Mouse (Mus musculus): ENCODE data around the gene Cabin1. TPM values are rescaled to one million over a fixed set of nuclear protein-coding genes. Genes with fewer than 3 reads are reported as not detected.
A peak's percentile ranks its signal among the peaks of the same experiment; 100 is the strongest.

Gene Cabin1
- polyA plus RNA-seq, 1 experiment = 19.7 TPM

DNA sequence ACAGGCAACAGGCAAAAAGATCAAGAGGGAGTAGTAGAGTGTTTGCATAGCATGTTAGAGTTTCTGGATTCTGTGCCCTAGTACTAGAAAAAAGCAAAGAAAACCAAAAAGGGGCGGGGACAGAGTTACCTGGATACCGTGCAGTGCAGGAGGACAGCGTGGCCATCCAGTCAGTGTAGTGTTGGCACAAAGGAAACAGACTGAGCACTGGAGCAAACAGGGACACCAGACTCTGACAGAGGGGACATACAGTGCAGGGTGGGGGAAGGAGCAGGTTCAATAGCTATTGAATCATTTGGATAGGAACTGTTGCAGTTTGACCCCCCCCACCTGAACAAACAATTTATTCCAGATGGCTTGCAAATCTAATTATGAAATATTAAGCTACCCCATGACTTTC, 137.2 kb downstream of the Cabin1 start:
- H3K4me3 ChIP-seq (ENCODE audit: control insufficient read depth, low read depth, low read length) = no peak overlapping the region
- H3K36me3 ChIP-seq (ENCODE audit: control insufficient read depth, insufficient read depth, low read length) = no peaks in the 10 kb centered on the region
- TF ChIP-seq CTCF (IDR thresholded peaks at IDR 0.05; ENCODE audit: control insufficient read depth, insufficient read depth, insufficient replicate concordance, low read depth, low read length) (no peak), POLR2A (IDR thresholded peaks at IDR 0.05; ENCODE audit: control insufficient read depth, low read depth, low read length) (no peak)
- H3K27ac ChIP-seq (ENCODE audit: control insufficient read depth, insufficient read depth, low read depth, low read length) = peak overlapping the region; percentile 87
- peaks cover 3% of the 10 kb centered on the region; the same call in 1 of the 2 replicates for H3K4me1 ChIP-seq (ENCODE audit: control insufficient read depth, insufficient read depth, low read length)
- H3K27me3 ChIP-seq (ENCODE audit: control insufficient read depth, insufficient read depth, low read length) = no peaks in the 10 kb centered on the region

- no peaks in the 10 kb centered on the region for H3K27me3 ChIP-seq (ENCODE audit: control insufficient read depth, insufficient read depth, low read length)
- H3K36me3 ChIP-seq (ENCODE audit: control insufficient read depth, insufficient read depth, low read length) = no peaks in the 10 kb centered on the region
- peaks cover 3% of the 10 kb centered on the region; the same call in 1 of the 2 replicates for H3K4me1 ChIP-seq (ENCODE audit: control insufficient read depth, insufficient read depth, low read length)
- peak overlapping the region; percentile 80 for H3K27ac ChIP-seq (ENCODE audit: control insufficient read depth, insufficient read depth, low read depth, low read length)
- H3K4me3 ChIP-seq (ENCODE audit: control insufficient read depth, low read depth, low read length) = no peak overlapping the region
- no peak for TF ChIP-seq CTCF (IDR thresholded peaks at IDR 0.05; ENCODE audit: control insufficient read depth, insufficient read depth, insufficient replicate concordance, low read depth, low read length)
- no peak for TF ChIP-seq POLR2A (IDR thresholded peaks at IDR 0.05; ENCODE audit: control insufficient read depth, low read depth, low read length)
These were observed 138.2 kb downstream of the Cabin1 start for GRCm38 (mm10) chr10:75625920-75626319.

DNA sequence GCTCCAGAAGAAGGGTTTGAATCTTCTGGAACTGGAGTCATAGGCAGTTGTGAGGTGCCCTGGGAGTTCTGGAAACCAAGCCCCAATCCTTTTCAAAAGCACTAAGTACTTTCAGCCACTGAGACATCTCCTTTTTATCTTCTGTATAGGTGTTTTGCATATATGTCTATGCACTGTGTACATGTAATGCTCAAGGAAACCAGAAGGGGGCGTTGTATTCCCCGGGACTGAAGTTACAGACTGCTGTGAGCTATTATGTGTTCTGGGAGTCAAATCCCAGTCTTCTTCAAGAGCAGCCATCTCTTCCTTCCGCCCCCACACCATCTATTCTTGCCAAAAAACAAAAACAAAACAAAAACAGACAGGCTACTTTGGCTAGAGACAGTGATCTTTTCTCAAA, 143.3 kb downstream of the Cabin1 start:
- no peaks in the 10 kb centered on the region for H3K4me1 ChIP-seq (ENCODE audit: control insufficient read depth, insufficient read depth, low read length)
- TF ChIP-seq CTCF (IDR thresholded peaks at IDR 0.05; ENCODE audit: control insufficient read depth, insufficient read depth, insufficient replicate concordance, low read depth, low read length) (peak; percentile 17; the same call in 1 of the 2 replicates), POLR2A (IDR thresholded peaks at IDR 0.05; ENCODE audit: control insufficient read depth, low read depth, low read length) (no peak)
- no peaks in the 10 kb centered on the region for H3K36me3 ChIP-seq (ENCODE audit: control insufficient read depth, insufficient read depth, low read length)
- H3K27me3 ChIP-seq (ENCODE audit: control insufficient read depth, insufficient read depth, low read length) = no peaks in the 10 kb centered on the region
- no peak overlapping the region for H3K27ac ChIP-seq (ENCODE audit: control insufficient read depth, insufficient read depth, low read depth, low read length)
- H3K4me3 ChIP-seq (ENCODE audit: control insufficient read depth, low read depth, low read length) = no peak overlapping the region

GRCm38 (mm10) chr10:75616044-75616443, 148.1 kb downstream of the Cabin1 start:
- H3K36me3 ChIP-seq (ENCODE audit: control insufficient read depth, insufficient read depth, low read length) = no peaks in the 10 kb centered on the region
- H3K4me3 ChIP-seq (ENCODE audit: control insufficient read depth, low read depth, low read length) = no peak overlapping the region
- H3K27me3 ChIP-seq (ENCODE audit: control insufficient read depth, insufficient read depth, low read length) = no peaks in the 10 kb centered on the region
- no peak overlapping the region for H3K27ac ChIP-seq (ENCODE audit: control insufficient read depth, insufficient read depth, low read depth, low read length)
- TF ChIP-seq CTCF (IDR thresholded peaks at IDR 0.05; ENCODE audit: control insufficient read depth, insufficient read depth, insufficient replicate concordance, low read depth, low read length) (no peak), POLR2A (IDR thresholded peaks at IDR 0.05; ENCODE audit: control insufficient read depth, low read depth, low read length) (no peak)
- no peaks in the 10 kb centered on the region for H3K4me1 ChIP-seq (ENCODE audit: control insufficient read depth, insufficient read depth, low read length)

- TF ChIP-seq CTCF (IDR thresholded peaks at IDR 0.05; ENCODE audit: control insufficient read depth, insufficient read depth, insufficient replicate concordance, low read depth, low read length) (no peak), POLR2A (IDR thresholded peaks at IDR 0.05; ENCODE audit: control insufficient read depth, low read depth, low read length) (no peak)
- H3K4me3 ChIP-seq (ENCODE audit: control insufficient read depth, low read depth, low read length) = no peak overlapping the region
- no peaks in the 10 kb centered on the region for H3K36me3 ChIP-seq (ENCODE audit: control insufficient read depth, insufficient read depth, low read length)
- no peaks in the 10 kb centered on the region for H3K27me3 ChIP-seq (ENCODE audit: control insufficient read depth, insufficient read depth, low read length)
- H3K27ac ChIP-seq (ENCODE audit: control insufficient read depth, insufficient read depth, low read depth, low read length) = peak overlapping the region; percentile 32
- peaks cover 16% of the 10 kb centered on the region for H3K4me1 ChIP-seq (ENCODE audit: control insufficient read depth, insufficient read depth, low read length)
These were observed 153.7 kb downstream of the Cabin1 start for GRCm38 (mm10) chr10:75610486-75610885.

DNA sequence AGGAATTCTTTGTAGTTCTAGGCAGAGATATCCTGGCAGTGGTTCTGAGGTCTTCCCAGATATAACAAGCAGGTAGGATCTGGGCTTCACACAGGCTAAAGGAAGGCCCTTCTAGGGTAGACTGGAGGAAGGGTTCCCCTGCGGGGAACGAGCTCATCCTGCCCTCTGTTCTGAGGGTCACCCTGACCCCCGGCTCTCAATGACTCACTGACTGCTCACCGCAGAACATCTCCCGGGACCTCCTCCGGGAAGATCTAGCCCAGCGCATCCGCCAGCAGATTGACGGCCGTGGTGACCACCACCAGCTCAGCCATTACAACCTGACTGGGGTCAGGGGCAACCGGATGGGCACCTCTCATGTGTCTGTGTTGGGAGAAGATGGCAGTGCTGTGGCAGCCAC, 155.2 kb downstream of the Cabin1 start:
- H3K4me1 ChIP-seq (ENCODE audit: control insufficient read depth, insufficient read depth, low read length) = peaks cover 22% of the 10 kb centered on the region
- H3K27ac ChIP-seq (ENCODE audit: control insufficient read depth, insufficient read depth, low read depth, low read length) = no peak overlapping the region
- peak overlapping the region; percentile 32 for H3K4me3 ChIP-seq (ENCODE audit: control insufficient read depth, low read depth, low read length)
- no peaks in the 10 kb centered on the region for H3K36me3 ChIP-seq (ENCODE audit: control insufficient read depth, insufficient read depth, low read length)
- TF ChIP-seq CTCF (IDR thresholded peaks at IDR 0.05; ENCODE audit: control insufficient read depth, insufficient read depth, insufficient replicate concordance, low read depth, low read length) (no peak), POLR2A (IDR thresholded peaks at IDR 0.05; ENCODE audit: control insufficient read depth, low read depth, low read length) (no peak)
- no peaks in the 10 kb centered on the region for H3K27me3 ChIP-seq (ENCODE audit: control insufficient read depth, insufficient read depth, low read length)

- Histone ChIP-seq H3K4me3 (ENCODE audit: control insufficient read depth, low read depth, low read length) (no peak overlapping the region), H3K36me3 (ENCODE audit: control insufficient read depth, insufficient read depth, low read length) (no peaks in the 10 kb centered on the region), H3K27me3 (ENCODE audit: control insufficient read depth, insufficient read depth, low read length) (no peaks in the 10 kb centered on the region), H3K27ac (ENCODE audit: control insufficient read depth, insufficient read depth, low read depth, low read length) (no peak overlapping the region), H3K4me1 (ENCODE audit: control insufficient read depth, insufficient read depth, low read length) (peaks cover 22% of the 10 kb centered on the region)
- no peak for TF ChIP-seq CTCF (IDR thresholded peaks at IDR 0.05; ENCODE audit: control insufficient read depth, insufficient read depth, insufficient replicate concordance, low read depth, low read length)
- TF ChIP-seq POLR2A (IDR thresholded peaks at IDR 0.05; ENCODE audit: control insufficient read depth, low read depth, low read length) = no peak
These were observed 156.9 kb downstream of the Cabin1 start for GRCm38 (mm10) chr10:75607253-75607652.
